Mouse (Mus musculus) limb, embryonic 14.5 days (tissue): ENCODE results near the gene Rps23. TPM values are rescaled to one million over a fixed set of nuclear protein-coding genes. Genes with fewer than 3 reads are reported as not detected.
"Not testable (repeated sequence)": the region's sequence is repeated elsewhere in the genome, so short reads cannot be mapped to it uniquely, and the experiment has no call there.

Experiments used
- ATAC-seq: fragments of 200-750 bp; cut with Nextera tagmentation; 2 replicates; pipeline ENCODE4 v1.8.0; 2017; ENCODE audit warnings: low read depth, moderate number of reproducible peaks, moderate TSS enrichment; ENCODE audit not compliant: low FRiP score
- DNase-seq: peaks from one replicate; pipeline ENCODE4 v3.0.0-alpha.2; 2015; ENCODE audit warnings: low spot score
- H3K27ac ChIP-seq: fragments of 300-500 bp; sonication (generic); replicated peaks from 2 replicates; pipeline ENCODE4 v1.5.1; 2014; ENCODE audit warnings: low read depth, mild to moderate bottlenecking, low read length, moderate library complexity, mixed read lengths
- H3K27me3 ChIP-seq: fragments of 300-500 bp; sonication (generic); 2 replicates; pipeline ENCODE4 v1.6.1; 2014; ENCODE audit warnings: low read length, mixed read lengths; ENCODE audit not compliant: control insufficient read depth, insufficient read depth
- H3K36me3 ChIP-seq: fragments of 300-500 bp; sonication (generic); 2 replicates; pipeline ENCODE4 v1.6.1; 2014; ENCODE audit warnings: mild to moderate bottlenecking, low read length, moderate library complexity, mixed read lengths; ENCODE audit not compliant: control insufficient read depth, insufficient read depth
- H3K4me1 ChIP-seq: fragments of 300-500 bp; sonication (generic); 2 replicates; pipeline ENCODE4 v1.6.1; 2014; ENCODE audit warnings: antibody characterized with exemption, low read length, mixed read lengths; ENCODE audit not compliant: control insufficient read depth, insufficient read depth
- H3K4me2 ChIP-seq: fragments of 300-500 bp; sonication (generic); replicated peaks from 2 replicates; pipeline ENCODE4 v1.6.1; 2014; ENCODE audit warnings: low read depth, mild to moderate bottlenecking, low read length, moderate library complexity; ENCODE audit not compliant: severe bottlenecking
- H3K4me3 ChIP-seq: fragments of 300-500 bp; sonication (generic); replicated peaks from 2 replicates; pipeline ENCODE4 v1.5.1; 2014; ENCODE audit warnings: low read length
- H3K9ac ChIP-seq: fragments of 300-500 bp; sonication (generic); 2 replicates; pipeline ENCODE4 v1.6.1; 2014; ENCODE audit warnings: mild to moderate bottlenecking, low read depth, low read length, moderate library complexity; ENCODE audit not compliant: severe bottlenecking
- H3K9me3 ChIP-seq: fragments of 300-500 bp; sonication (generic); 2 replicates; pipeline ENCODE4 v1.6.1; 2016; ENCODE audit warnings: low read length; ENCODE audit not compliant: control insufficient read depth
- POLR2A ChIP-seq: fragments of 200-500 bp; IDR thresholded peaks from 2 replicates; pipeline ENCODE4 v1.8.0; 2012; ENCODE audit warnings: inconsistent platforms, mild to moderate bottlenecking, moderate library complexity, borderline replicate concordance; ENCODE audit not compliant: insufficient read depth, insufficient read length; ENCODE audit errors: extremely low read depth
- WGBS: fragments of 180-500 bp; shearing (Covaris S2); extraction: QIAGEN DNeasy Blood & Tissue Kit; methylation state at CpG from one replicate; pipeline ENCODE4 v1.1.7; 2014; 5-methylcytosine and 5-hydroxymethylcytosine counted together
- polyA plus RNA-seq, 2 experiments: library from polyadenylated mRNA; depleted of rRNA in 1 of 2; stranded (reverse) in 1 of 2; unstranded in 1 of 2; fragments of >200 nt; fragmentation: Nextera tagmentation in 1 of 2; extraction: Ambion mirVana in 1 of 2; gene quantifications; 2 replicates each; pipeline versions ENCODE4 v1.2.1 to v1.2.3; 2012 to 2014

Rps23 gene
- polyA plus RNA-seq, 2 experiments: 334 to 1,530 TPM

GRCm38 (mm10) chr13:90912760-90913674 lies 9.7 kb upstream of the Rps23 start:
- DNase-seq (no peak), ATAC-seq (no peak)
- Histone ChIP-seq H3K4me1 (no peaks in the 10 kb centered on the region), H3K9me3 (no peaks in the 10 kb centered on the region), H3K9ac (no peak overlapping the region), H3K4me2 (no peak overlapping the region), H3K27ac (no peak overlapping the region), H3K36me3 (no peaks in the 10 kb centered on the region), H3K4me3 (no peak overlapping the region), H3K27me3 (no peaks in the 10 kb centered on the region)
- TF ChIP-seq POLR2A: no peak
- WGBS: 71% methylated on average over 17 of the region's 17 CpGs

- no peak overlapping the region for H3K4me2 ChIP-seq
- no peaks in the 10 kb centered on the region for H3K27me3 ChIP-seq
- no peak overlapping the region for H3K9ac ChIP-seq
- no peak for ATAC-seq
- H3K4me1 ChIP-seq: no peaks in the 10 kb centered on the region
- DNase-seq: no peak
- 55% methylated on average over 7 of the region's 7 CpGs for WGBS
- no peaks in the 10 kb centered on the region for H3K36me3 ChIP-seq
- TF ChIP-seq POLR2A: no peak
- H3K27ac ChIP-seq: no peak overlapping the region
- no peak overlapping the region for H3K4me3 ChIP-seq
- H3K9me3 ChIP-seq: no peaks in the 10 kb centered on the region
These were observed 9.0 kb upstream of the Rps23 start for GRCm38 (mm10) chr13:90913675-90914192.

GRCm38 (mm10) chr13:90914721-90915120 lies 8.0 kb upstream of the Rps23 start:
- Histone ChIP-seq H3K4me1 (no peaks in the 10 kb centered on the region), H3K36me3 (no peaks in the 10 kb centered on the region), H3K9ac (no peak overlapping the region), H3K9me3 (no peaks in the 10 kb centered on the region), H3K27me3 (no peaks in the 10 kb centered on the region), H3K4me2 (no peak overlapping the region), H3K27ac (no peak overlapping the region), H3K4me3 (no peak overlapping the region)
- DNase-seq (no peak), ATAC-seq (no peak)
- TF ChIP-seq POLR2A: no peak
- WGBS: 92% methylated on average over 4 of the region's 4 CpGs

- peak overlapping the region; percentile 76 for H3K4me2 ChIP-seq
- 1% methylated on average over 13 of the region's 13 CpGs for WGBS
- not testable (repeated sequence) for H3K9me3 ChIP-seq, ATAC-seq, H3K27me3 ChIP-seq, DNase-seq, H3K4me1 ChIP-seq
- peak overlapping the region; percentile 91 for H3K4me3 ChIP-seq
- peak overlapping the region; percentile 33 for H3K27ac ChIP-seq
- H3K36me3 ChIP-seq: peaks cover 32% of the 10 kb centered on the region
- peak overlapping the region; percentile 97 for H3K9ac ChIP-seq
These were observed 859 bp downstream of the Rps23 start for GRCm38 (mm10) chr13:90923617-90924016.

- Histone ChIP-seq H3K27me3 (no peaks in the 10 kb centered on the region), H3K4me2 (peak overlapping the region; percentile 76), H3K4me1 (no peaks in the 10 kb centered on the region), H3K36me3 (peaks cover 32% of the 10 kb centered on the region), H3K9ac (peak overlapping the region; percentile 97), H3K9me3 (no peaks in the 10 kb centered on the region), H3K4me3 (peak overlapping the region; percentile 91), H3K27ac (peak overlapping the region; percentile 33; the same call in 1 of the 2 replicates)
- no peak for ATAC-seq
- TF ChIP-seq POLR2A: no peak
- no peak for DNase-seq
- 46% methylated on average over 9 of the region's 9 CpGs for WGBS
These were observed 1.3 kb downstream of the Rps23 start for GRCm38 (mm10) chr13:90924072-90924471.
